In genomic region chr1:184908558-184908957, GRCm38 (mm10) we compare ENCODE assay signal across 10 mouse cellular contexts. TPM values are rescaled to one million over a fixed set of nuclear protein-coding genes. Genes with fewer than 3 reads are reported as not detected.
DNase-seq lines count a peak whose midpoint lies in the region; ATAC-seq and TF ChIP-seq lines count a peak whose summit lies in the region.
"Had no signal": no experiment of that assay in that cellular context is flagged by ENCODE, and none has a peak within 500 bp of the region (broad histone marks: within the 10 kb centered on the region; RNA-seq: fewer than 3 reads in every experiment).

No protein-coding gene starts in this region.

- no peaks in the 10 kb centered on the region for H3K4me1 ChIP-seq in heart, embryonic 12.5 days (replicated peaks)
- no peaks in the 10 kb centered on the region; the same call in 1 of the 2 replicates for H3K4me1 ChIP-seq in bone marrow, adult 2 months (ENCODE audit: control insufficient read depth, insufficient read depth, low read length)
- H3K4me1 ChIP-seq in liver, postnatal 0 days (ENCODE audit: insufficient read depth) = 0 out of 2 replicates have a peak, but pooled peaks cover 4% of the 10 kb centered on the region
- no peaks in the 10 kb centered on the region for H3K4me1 ChIP-seq in midbrain, embryonic 11.5 days (ENCODE audit: control insufficient read depth, insufficient read depth, low read length)

- ATAC-seq in heart, embryonic 12.5 days (ENCODE audit: insufficient number of reproducible peaks, low FRiP score) = no peak
- no peak for ATAC-seq in liver, postnatal 0 days
- ATAC-seq in midbrain, embryonic 11.5 days (ENCODE audit: low FRiP score) = no peak
- ATAC-seq: midbrain, embryonic 16.5 days; Patski had no signal

- no peak for TF ChIP-seq EP300 in liver, postnatal 0 days (IDR thresholded peaks at IDR 0.05; ENCODE audit: low read depth)

- no peak overlapping the region for H3K4me2 ChIP-seq in heart, embryonic 12.5 days
- 0 out of 2 replicates have a peak overlapping the region, but pooled peaks have one; percentile 16 for H3K4me2 ChIP-seq in liver, postnatal 0 days (ENCODE audit: low read depth, low read length)
- H3K4me2 ChIP-seq in midbrain, embryonic 11.5 days = no peak overlapping the region

- peaks cover 52% of the 10 kb centered on the region for H3K36me3 ChIP-seq in heart, embryonic 12.5 days
- H3K36me3 ChIP-seq in liver, postnatal 0 days (replicated peaks; ENCODE audit: insufficient read depth, low read length) = no peaks in the 10 kb centered on the region
- peaks cover 7% of the 10 kb centered on the region; the same call in 1 of the 2 replicates for H3K36me3 ChIP-seq in midbrain, embryonic 11.5 days (ENCODE audit: control insufficient read depth, insufficient read depth, low read length)

- H3K9ac ChIP-seq in heart, embryonic 12.5 days = no peak overlapping the region
- H3K9ac ChIP-seq in liver, postnatal 0 days (replicated peaks) = no peak overlapping the region
- H3K9ac ChIP-seq in midbrain, embryonic 11.5 days (ENCODE audit: low read length) = no peak overlapping the region

- no peaks in the 10 kb centered on the region for H3K9me3 ChIP-seq in heart, embryonic 12.5 days (replicated peaks)
- no peaks in the 10 kb centered on the region for H3K9me3 ChIP-seq in liver, postnatal 0 days (ENCODE audit: low read length)
- H3K9me3 ChIP-seq in midbrain, embryonic 11.5 days (ENCODE audit: control insufficient read depth, low read length) = no peaks in the 10 kb centered on the region

- DNase-seq in heart, adult 8-10 months (ENCODE audit: low spot score) = peak; percentile 49
- peak; percentile 30 for DNase-seq in 3T3-L1 (ENCODE audit: low read depth, low spot score)
- DNase-seq in liver, postnatal 0 days = no peak
- DNase-seq in midbrain, embryonic 11.5 days (ENCODE audit: low spot score, missing footprints) = no peak
- DNase-seq in Muller cell, postnatal 12 days (ENCODE audit: inconsistent ontology term) = no peak
- DNase-seq in adrenal gland, postnatal 25 days = no peak

- WGBS in heart, embryonic 12.5 days = 75% methylated on average over 9 of the region's 9 CpGs
- 13% methylated on average over 9 of the region's 9 CpGs for WGBS in bone marrow, adult 2 months
- WGBS in liver, postnatal 0 days (ENCODE audit: insufficient replicate concordance) = 40% methylated on average over 9 of the region's 9 CpGs
- WGBS in midbrain, embryonic 11.5 days = 87% methylated on average over 9 of the region's 9 CpGs

- TF ChIP-seq CTCF in bone marrow, adult 2 months (IDR thresholded peaks at IDR 0.05; ENCODE audit: control insufficient read depth, insufficient read depth, low read length) = no peak
- no peak for TF ChIP-seq CTCF in liver, postnatal 0 days (IDR thresholded peaks at IDR 0.05; ENCODE audit: low read depth)

- H3K27ac ChIP-seq in heart, embryonic 12.5 days (ENCODE audit: poor library complexity, severe bottlenecking) = no peak overlapping the region
- no peak overlapping the region for H3K27ac ChIP-seq in bone marrow, adult 2 months (ENCODE audit: control insufficient read depth, insufficient read depth, low read depth, low read length, poor library complexity)
- no peak overlapping the region for H3K27ac ChIP-seq in liver, postnatal 0 days (ENCODE audit: low read depth)
- H3K27ac ChIP-seq in midbrain, embryonic 11.5 days (ENCODE audit: low read depth, low read length) = no peak overlapping the region

- no peak for TF ChIP-seq POLR2A in bone marrow, adult 2 months (IDR thresholded peaks at IDR 0.05; ENCODE audit: borderline replicate concordance, control insufficient read depth, low read depth, low read length)

- H3K4me3 ChIP-seq in heart, embryonic 12.5 days = no peak overlapping the region
- peak overlapping the region; percentile 36 for H3K4me3 ChIP-seq in bone marrow, adult 2 months (replicated peaks; ENCODE audit: control insufficient read depth, low read depth, low read length)
- no peak overlapping the region for H3K4me3 ChIP-seq in liver, postnatal 0 days (ENCODE audit: low read depth, low read length)
- no peak overlapping the region for H3K4me3 ChIP-seq in midbrain, embryonic 11.5 days (ENCODE audit: low read depth, low read length)

- H3K27me3 ChIP-seq in heart, embryonic 12.5 days (replicated peaks) = no peaks in the 10 kb centered on the region
- no peaks in the 10 kb centered on the region for H3K27me3 ChIP-seq in liver, postnatal 0 days (ENCODE audit: insufficient read depth, low read length)
- H3K27me3 ChIP-seq in midbrain, embryonic 11.5 days (ENCODE audit: control insufficient read depth, insufficient read depth, low read length) = no peaks in the 10 kb centered on the region
- H3K27me3 ChIP-seq: Patski had no signal

RNA-seq across cellular contexts. Expression of gene C130074G19Rik, which starts 25.5 kb away (rescaled TPM):
- total RNA-seq in heart, adult 8-10 months (2022) = 10 to 100 TPM; 15.4 to 19.9 (median 18.0) TPM
- 0.51 and 0.60 TPM in 2 replicates for polyA plus RNA-seq in heart, embryonic 12.5 days (2016; fragmentation: Nextera tagmentation; extraction: Ambion mirVana)
- 7.9 and 10.5 TPM in 2 replicates for polyA plus RNA-seq in bone marrow, adult 2 months (2011; ENCODE audit: insufficient read depth, insufficient read length, low replicate concordance, missing spikeins)
- polyA plus RNA-seq in liver, postnatal 0 days (2015; fragmentation: Nextera tagmentation; extraction: Ambion mirVana) = 5.6 and 6.5 TPM in 2 replicates
- 0.50 and 0.52 TPM in 2 replicates for polyA plus RNA-seq in midbrain, embryonic 11.5 days (2014; fragmentation: Nextera tagmentation; extraction: Ambion mirVana)
- total RNA-seq in adrenal gland, postnatal 25 days (2021) = 20.8 and 24.7 TPM in 2 replicates

Comparison
In these comparisons a context has a peak if more than half of its experiments do, and no peak if none do; other contexts are left out.
1. DNase-seq: peak in heart, adult 8-10 months (single experiment) and 3T3-L1 (single experiment); none in liver, postnatal 0 days (single experiment), midbrain, embryonic 11.5 days (single experiment), Muller cell, postnatal 12 days (single experiment) and adrenal gland, postnatal 25 days (single experiment).